Mouse (Mus musculus) 3T3-L1 (cell line): ENCODE data around the gene Dlx4.

Experiments
- DNase-seq: peaks from one replicate; pipeline ENCODE4 v3.0.0-alpha.2; 2015; ENCODE audit warnings: low read depth, low spot score

Dlx4 gene

GRCm38 (mm10) chr11:95102161-95102904, 43.7 kb downstream of the Dlx4 start:
- DNase-seq = peak; percentile 89

- DNase-seq = no peak
Measured at GRCm38 (mm10) chr11:95101071-95101788, 44.8 kb downstream of the Dlx4 start.

GRCm38 (mm10) chr11:95100393-95100792, 45.7 kb downstream of the Dlx4 start:
- peak; percentile 91 for DNase-seq

- peak; percentile 71 for DNase-seq
Measured at GRCm38 (mm10) chr11:95098346-95099095, 47.5 kb downstream of the Dlx4 start.

- peak; percentile 55 for DNase-seq
Measured at GRCm38 (mm10) chr11:95097889-95098288, 48.2 kb downstream of the Dlx4 start.

- DNase-seq = peak; percentile 88
Measured at GRCm38 (mm10) chr11:95096608-95097373, 49.3 kb downstream of the Dlx4 start.

GRCm38 (mm10) chr11:95095596-95095995, 50.5 kb downstream of the Dlx4 start:
- DNase-seq = no peak

- DNase-seq = peak; percentile 77
Measured at GRCm38 (mm10) chr11:95093077-95093476, 53.0 kb downstream of the Dlx4 start.
